Mouse (Mus musculus) right cerebral cortex, adult 18-20 months (tissue): ENCODE measurements around the gene Sart1.
"Not testable (repeated sequence)": the region's sequence is repeated elsewhere in the genome, so short reads cannot be mapped to it uniquely, and the experiment has no call there.

Source experiments
- DNase-seq: peaks from one replicate; pipeline ENCODE4 v3.0.0; 2022; ENCODE audit warnings: mixed read lengths

Sart1 gene

DNA sequence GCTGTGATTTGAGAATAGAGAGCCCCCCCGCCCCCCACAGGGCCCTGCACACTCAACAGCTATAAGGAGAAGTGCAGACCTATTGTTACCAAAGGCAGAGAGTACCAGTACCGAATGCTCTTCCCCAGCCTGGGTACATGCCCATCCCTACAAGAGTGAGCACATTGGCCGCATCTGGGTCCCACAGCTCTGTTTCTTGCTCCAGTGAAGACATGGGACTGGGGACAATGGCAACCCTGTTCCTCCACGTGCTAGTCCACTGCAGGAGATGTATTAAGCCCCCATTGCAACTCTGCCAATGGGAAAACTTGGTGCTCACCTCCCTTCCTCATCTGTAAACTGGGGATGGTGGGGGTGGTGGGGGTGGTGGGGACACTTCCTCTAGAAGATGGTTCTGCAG, 25.3 kb upstream of the Sart1 start:
- no peak for DNase-seq

DNA sequence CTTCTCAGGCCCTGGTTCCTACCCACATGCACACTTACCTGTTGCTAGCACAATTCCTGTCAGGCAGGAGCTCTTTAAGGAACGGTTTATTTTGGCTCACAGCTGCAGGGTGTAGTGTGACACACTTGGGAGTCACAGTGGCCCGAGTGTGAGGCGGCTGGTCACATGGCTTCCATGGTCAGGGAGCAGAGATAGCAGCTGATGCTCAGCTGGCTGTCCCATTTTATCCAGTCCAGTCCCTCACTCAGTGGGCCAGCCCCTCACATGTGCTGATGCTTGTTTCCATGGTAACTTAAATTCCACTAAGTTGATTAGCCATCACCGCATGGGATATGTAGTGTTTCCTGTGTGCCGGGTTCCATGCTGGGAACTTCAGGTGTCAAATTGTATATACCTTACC, 23.5 kb upstream of the Sart1 start:
- no peak for DNase-seq

DNA sequence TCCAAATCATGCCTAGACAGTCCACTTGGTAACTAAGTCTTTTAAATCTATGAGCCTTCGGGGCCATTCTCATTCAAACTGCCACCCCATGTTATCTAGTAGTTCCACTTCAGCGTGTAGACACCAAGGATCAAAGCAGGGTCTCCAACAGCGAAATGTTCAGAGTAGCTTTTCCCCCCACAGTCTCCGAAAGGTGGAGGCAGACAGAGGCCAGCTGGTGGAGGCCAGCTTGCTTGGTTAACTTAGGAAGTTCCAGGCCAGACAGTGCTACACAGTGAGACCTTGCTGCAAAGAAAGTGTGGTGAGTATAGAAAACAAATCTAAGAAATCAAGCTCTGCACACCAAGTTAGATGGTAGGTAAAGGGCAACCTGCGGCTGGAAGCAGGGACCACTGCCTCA, 22.1 kb upstream of the Sart1 start:
- DNase-seq: no peak

DNA sequence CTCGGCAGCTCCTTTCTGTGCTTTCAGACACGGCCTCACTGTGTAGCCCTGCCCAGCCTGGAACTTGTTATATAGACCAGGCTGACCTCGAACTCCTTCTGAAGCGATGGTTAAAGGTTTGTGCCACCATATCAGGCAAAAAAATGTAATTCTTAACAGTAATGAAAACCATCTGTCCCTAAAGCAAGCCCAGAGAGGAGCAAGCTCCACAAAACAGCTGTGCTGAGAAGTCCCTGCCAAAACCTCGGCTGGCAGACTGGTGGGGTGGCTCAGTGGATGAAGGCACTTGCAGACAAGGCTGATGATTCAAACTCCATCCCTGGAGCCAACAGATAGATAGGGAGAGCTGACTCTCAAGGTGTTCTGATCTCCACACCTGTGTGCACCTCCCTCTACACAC, 20.6 kb upstream of the Sart1 start:
- DNase-seq: no peak

GRCm38 (mm10) chr19:5408057-5409001, 19.8 kb upstream of the Sart1 start:
- DNase-seq: no peak

DNA sequence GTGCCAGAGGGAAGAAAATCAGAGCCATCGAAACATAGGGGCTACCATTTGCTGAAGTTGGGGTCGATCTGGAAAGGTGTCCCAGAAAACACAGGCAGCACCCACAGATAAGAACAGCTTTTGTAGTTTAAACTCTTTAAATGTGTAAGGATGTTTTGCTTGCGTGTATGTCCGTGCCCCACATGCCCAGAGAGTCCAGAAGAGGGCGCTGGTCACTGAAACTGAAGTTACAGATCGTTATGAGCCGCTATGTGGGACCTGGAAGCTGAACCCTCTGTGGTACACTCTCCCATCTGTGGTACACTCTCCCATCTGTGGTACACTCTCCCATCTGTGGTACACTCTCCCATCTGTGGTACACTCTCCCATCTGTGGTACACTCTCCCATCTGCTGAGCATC, 18.6 kb upstream of the Sart1 start:
- peak; percentile 63 for DNase-seq

GRCm38 (mm10) chr19:5406531-5407126, 18.1 kb upstream of the Sart1 start:
- peak; percentile 49 for DNase-seq

DNA sequence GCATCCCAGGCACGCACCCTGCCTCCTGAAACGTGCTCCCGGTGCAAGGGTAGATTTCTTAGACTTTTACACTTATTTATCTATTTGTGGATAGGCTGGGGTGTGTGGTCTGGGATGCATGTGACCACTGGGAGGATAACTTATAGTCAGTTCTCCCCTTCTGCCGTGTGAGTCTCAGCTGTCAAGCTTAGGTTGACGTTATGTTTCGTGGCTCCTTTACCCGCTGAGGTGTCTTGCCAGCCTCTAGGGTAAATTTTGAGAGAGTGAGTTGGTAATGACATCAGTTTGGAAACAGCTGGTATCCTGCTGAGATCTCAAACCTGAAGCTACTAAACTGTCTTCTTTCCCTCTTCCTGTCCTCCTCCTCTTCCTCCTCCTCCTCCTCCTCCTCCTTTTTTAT, 17.4 kb upstream of the Sart1 start:
- DNase-seq: no peak

DNA sequence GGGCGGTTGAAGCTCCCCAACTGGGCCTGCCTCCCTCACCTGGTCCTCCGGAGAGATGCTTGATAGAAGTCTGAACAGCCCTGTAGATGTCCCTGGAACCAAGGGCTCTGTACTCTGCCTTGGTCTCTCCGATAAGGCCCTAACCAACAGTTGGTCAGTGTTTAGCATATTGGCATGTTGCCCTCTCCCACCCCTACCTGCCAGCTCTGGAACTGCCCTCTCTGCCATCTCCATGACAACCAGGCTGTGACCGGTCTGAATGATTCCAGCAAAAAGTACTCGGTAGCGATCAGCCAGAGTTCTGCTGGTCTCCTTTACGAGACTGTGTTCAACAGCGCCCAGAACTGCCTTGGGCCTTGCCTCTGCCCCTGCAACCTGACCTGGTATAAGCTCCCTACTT, 13.8 kb upstream of the Sart1 start, which contains the start of gene Tsga10ip:
Tsga10ip (minus strand) TSS at position 234 of the 400 bp plus-strand sequence.
- no peak for DNase-seq

DNA sequence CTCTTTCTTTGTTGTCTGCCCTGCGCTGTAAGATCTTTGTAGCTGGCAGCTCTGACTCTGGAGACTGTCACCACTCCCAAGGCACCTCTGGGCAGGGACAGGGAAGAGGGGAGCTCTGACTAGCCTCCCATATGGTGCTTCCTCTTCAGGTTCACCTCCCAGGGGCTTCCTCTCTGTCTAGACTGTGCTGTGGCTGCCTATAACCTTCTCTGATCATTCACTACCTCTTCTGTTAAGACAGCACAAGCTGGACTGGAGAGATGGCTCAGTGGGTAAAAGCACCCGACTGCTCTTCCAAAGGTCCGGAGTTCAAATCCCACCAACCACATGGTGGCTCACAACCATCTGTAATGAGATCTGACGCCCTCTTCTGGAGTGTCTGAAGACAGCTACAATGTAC, 12.6 kb upstream of the Sart1 start:
- not testable (repeated sequence) for DNase-seq

DNA sequence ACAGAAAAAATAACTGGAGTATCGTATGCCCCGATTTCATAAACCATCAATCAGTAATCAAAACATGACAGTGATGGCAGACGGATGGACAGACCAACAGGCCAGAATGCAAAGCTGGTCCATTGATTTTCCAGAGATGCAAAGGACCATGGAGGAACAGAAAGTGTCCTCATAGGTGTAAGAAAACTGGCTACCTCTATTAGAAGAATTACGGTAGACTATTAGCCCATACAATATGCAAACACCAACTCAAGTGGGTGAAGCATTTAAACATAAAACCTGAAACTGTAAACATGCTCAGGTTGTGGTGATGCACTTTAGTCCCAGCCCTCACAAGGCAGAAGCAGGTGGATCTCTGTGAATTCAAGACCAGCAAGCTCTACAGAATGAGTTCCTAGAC, 6.9 kb upstream of the Sart1 start:
- DNase-seq: no peak

DNA sequence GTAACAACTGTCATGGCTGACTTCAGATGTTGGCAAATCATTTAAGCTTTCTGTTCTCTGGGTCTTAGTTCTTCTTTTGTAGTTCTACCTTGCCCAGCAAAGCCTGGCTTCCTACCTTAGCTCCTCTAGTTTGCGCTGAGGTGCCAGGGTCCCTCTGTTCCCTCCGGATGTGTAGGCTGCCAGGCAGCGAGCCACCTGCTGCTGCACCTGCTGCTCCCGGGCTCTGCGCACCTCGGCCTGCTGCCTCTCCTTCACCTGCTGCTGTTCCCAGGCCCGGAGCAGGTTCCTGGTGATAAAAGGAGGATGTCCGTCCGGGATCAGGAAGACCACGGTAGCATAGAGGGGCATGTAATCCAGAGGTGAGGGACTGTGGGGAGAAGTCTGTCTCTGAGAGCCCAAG, 5.7 kb upstream of the Sart1 start:
- no peak for DNase-seq

DNA sequence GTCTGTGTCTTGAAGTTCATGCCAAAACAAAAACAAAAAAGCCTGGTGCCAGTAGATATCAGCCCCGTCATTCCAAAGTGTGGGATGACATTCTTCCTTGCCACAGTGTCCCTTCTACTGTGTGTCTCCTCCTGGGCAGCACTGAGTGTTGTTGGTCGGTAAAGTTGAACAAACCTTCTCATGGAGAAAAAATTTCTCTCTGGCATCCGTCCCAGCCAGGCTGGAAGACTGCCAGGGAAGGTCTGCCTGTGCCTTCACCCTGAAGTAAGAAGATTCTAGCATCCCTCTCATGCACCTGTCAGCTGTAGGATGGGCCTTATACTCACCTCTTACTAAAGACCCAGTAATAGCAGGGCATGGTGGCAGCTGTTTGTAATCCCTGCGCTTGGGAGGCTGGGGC, 4.4 kb upstream of the Sart1 start:
- no peak for DNase-seq

- no peak for DNase-seq
Measured at GRCm38 (mm10) chr19:5390416-5390815, 1.9 kb upstream of the Sart1 start.

DNA sequence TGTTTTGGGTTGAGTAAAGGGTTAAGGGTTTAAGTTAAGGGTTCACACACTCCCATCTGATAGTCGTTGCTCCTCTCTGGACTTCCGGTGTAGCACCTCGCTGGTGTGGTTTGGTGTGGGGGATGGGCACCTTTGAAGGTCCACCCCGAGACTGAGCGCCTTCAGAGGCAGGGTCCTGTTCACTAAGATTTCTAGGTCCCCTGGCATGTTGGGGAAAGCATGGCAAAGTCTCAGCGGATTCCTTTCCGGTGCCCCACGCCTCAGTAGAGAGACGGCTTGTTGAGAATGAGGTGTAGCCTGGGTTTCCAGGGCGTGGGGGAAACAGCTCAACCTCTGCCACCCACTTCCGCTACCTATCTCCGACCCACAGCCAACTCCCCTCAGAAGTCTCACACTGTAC, 1.1 kb upstream of the Sart1 start:
- DNase-seq: no peak

- DNase-seq: no peak
Measured at GRCm38 (mm10) chr19:5388011-5388441, 477 bp downstream of the Sart1 start.

- no peak for DNase-seq
Measured at GRCm38 (mm10) chr19:5384715-5385114, 3.8 kb downstream of the Sart1 start.

DNA sequence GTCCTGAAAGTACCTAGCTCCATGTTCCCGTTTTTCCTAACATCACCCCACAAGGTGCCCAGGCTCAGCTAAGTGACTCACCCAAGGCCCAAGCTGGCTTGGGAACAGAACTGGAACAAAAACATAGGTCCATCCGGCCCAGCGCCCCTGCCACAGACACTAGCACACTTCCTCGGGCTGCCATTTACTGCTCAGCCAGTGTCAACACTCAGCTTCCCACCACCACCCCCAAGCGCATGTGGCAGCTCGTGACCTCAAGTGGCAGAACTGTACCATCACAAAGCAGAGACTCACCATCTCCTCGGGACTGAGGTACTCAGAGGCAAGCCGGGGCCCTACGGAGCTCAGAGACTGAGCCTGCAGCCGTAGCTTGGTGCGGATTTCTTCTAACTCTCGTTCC, 5.2 kb downstream of the Sart1 start:
- no peak for DNase-seq

DNA sequence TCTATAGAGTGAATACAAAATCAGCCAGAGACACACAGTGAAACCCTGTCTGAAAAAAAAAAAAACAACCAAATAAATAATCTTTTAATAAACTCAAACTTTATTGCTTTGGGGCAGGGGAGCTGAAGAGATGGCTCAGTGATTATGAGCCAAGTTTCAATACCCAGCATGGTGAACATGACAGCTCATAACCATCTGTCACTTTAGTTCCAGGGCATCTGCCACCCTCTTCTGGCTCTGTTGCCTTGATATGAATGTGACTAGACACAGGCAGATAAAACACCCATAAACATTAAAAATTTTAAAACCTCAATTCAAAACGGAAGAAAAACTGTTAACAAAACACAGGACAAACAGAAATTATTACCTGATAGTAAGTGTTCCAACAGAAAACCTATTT, 11.1 kb downstream of the Sart1 start:
- no peak for DNase-seq

DNA sequence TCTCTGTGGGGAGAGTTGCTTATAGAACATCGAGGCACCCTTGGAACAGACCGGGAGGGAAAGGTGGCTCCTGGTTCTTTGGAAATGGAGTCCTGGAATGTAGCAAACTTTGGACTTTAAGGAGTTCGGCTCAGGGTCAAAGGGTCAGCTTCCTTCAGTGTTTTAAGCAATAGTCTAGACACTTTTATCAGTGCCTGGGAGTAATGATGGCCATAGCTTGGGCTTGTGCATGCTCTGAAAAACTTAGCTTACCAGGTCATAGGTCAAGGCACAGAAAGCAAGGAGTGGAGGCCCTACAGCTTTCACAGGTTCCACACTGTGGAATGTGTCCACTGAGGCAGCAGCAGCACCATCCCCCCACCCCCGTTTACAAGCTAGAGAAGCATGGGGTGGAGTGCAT, 13.8 kb downstream of the Sart1 start:
- no peak for DNase-seq

DNA sequence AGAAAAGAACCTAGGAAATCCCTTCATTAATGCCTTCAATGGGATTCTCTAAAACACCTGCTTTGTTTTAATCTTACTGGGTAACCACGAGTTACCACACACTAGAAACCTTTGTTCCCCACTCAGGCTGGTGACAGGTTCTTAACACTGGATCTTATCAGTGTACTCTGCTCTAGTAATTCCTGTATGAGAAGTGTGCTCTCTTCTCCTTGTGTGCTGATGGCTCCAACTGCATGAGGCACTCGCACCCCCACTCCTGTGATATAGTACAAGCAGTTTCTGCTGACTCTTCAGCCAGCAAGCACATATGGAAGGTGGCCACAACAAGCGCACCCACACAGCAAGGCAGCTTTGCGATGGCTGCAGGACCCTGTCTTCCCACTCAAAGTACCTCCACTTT, 14.3 kb downstream of the Sart1 start:
- no peak for DNase-seq

DNA sequence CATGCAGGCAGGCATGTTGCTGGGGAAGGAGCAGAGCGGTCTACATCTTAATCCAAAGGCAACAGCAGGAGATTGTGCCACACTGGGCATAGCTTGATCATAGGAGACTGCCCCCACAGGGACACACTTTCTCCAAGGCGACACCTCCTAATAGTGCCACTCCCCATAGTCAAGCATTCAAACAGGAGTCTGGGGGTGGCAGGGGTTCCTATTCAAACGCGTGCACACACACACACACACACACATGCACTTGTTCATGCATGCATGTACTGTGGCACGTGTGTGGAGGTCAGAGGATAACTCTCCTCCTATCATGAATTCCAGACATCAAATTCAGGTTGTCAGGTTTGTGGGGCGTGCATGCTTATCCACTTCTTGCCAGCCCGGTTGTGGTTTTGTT, 15.8 kb downstream of the Sart1 start:
- DNase-seq: no peak

GRCm38 (mm10) chr19:5370932-5371331, 17.6 kb downstream of the Sart1 start:
- no peak for DNase-seq

- DNase-seq: no peak
Measured at GRCm38 (mm10) chr19:5367455-5367854, 21.0 kb downstream of the Sart1 start.

DNA sequence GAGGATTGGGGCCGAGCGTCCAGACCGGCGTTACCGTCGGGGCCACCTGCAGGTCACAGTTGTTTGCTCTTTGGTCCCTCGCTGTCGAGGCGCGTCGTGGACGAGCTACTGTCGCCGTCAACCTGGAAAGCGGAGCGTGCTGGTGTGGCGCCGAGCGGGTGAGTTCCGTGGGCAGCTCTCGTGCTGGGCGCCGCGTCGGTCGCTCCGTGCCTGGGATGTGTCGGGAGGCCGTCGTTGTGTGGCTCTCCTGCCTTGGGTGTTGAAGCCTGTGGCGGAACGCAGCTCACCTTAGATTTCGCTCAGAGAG, 21.5 kb downstream of the Sart1 start, which contains the start of gene Banf1:
Banf1 (minus strand) TSS at position 116 of the 307 bp plus-strand sequence.
- no peak for DNase-seq
